In genomic region chr9:102615071-102615470, GRCm38 (mm10) we compare ENCODE assay signal across 27 mouse cellular contexts. TPM values are rescaled to one million over a fixed set of nuclear protein-coding genes. Genes with fewer than 3 reads are reported as not detected.
A peak's percentile ranks its signal among the peaks of the same experiment; 100 is the strongest.
DNase-seq lines count a peak whose midpoint lies in the region; ATAC-seq and TF ChIP-seq lines count a peak whose summit lies in the region.
"Had no signal": no experiment of that assay in that cellular context is flagged by ENCODE, and none has a peak within 500 bp of the region (broad histone marks: within the 10 kb centered on the region; RNA-seq: fewer than 3 reads in every experiment).

No protein-coding gene starts in this region.

- H3K9me3 ChIP-seq in heart, embryonic 15.5 days (replicated peaks): no peaks in the 10 kb centered on the region
- no peaks in the 10 kb centered on the region for H3K9me3 ChIP-seq in CH12.LX (replicated peaks; ENCODE audit: low read length)
- H3K9me3 ChIP-seq in midbrain, embryonic 15.5 days: no peaks in the 10 kb centered on the region
- H3K9me3 ChIP-seq: embryonic facial prominence, embryonic 12.5 days; forebrain, embryonic 15.5 days; G1E; hindbrain, embryonic 12.5 days; limb, embryonic 12.5 days; liver, embryonic 15.5 days; lung, embryonic 15.5 days; midbrain, embryonic 13.5 days; neural tube, embryonic 12.5 days had no signal

- TF ChIP-seq EP300 in CH12.LX (IDR thresholded peaks at IDR 0.05; ENCODE audit: low read length): no peak

- H3K9ac ChIP-seq in heart, embryonic 15.5 days: no peak overlapping the region
- no peak overlapping the region for H3K9ac ChIP-seq in CH12.LX (ENCODE audit: insufficient read depth, low read depth)
- no peak overlapping the region for H3K9ac ChIP-seq in midbrain, embryonic 15.5 days
- H3K9ac ChIP-seq: embryonic facial prominence, embryonic 12.5 days; forebrain, embryonic 15.5 days; hindbrain, embryonic 12.5 days; limb, embryonic 12.5 days; liver, embryonic 15.5 days; lung, embryonic 15.5 days; midbrain, embryonic 13.5 days; neural tube, embryonic 12.5 days had no signal

- no peak overlapping the region for H3K4me3 ChIP-seq in heart, embryonic 15.5 days
- H3K4me3 ChIP-seq in CH12.LX (replicated peaks in 1 of 3; ENCODE audit: low read depth in 2 of 3, low read length in 2 of 3, poor library complexity in 1 of 3): no peak overlapping the region
- no peak overlapping the region for H3K4me3 ChIP-seq in midbrain, embryonic 15.5 days
- H3K4me3 ChIP-seq: embryonic facial prominence, embryonic 12.5 days; forebrain, embryonic 15.5 days; gastrocnemius, adult 2 months; hindbrain, embryonic 12.5 days; limb, embryonic 12.5 days; liver, embryonic 15.5 days; lung, embryonic 15.5 days; midbrain, embryonic 13.5 days; myocyte; neural tube, embryonic 12.5 days had no signal

- peak; percentile 39; the same call in 1 of the 2 replicates for ATAC-seq in heart, embryonic 15.5 days (replicated peaks; ENCODE audit: insufficient number of reproducible peaks, insufficient read depth, low FRiP score, low read depth)
- ATAC-seq in megakaryocyte, adult 5-6 weeks (ENCODE audit: poor library complexity, severe bottlenecking): peak; percentile 97
- no peak for ATAC-seq in midbrain, embryonic 15.5 days (replicated peaks)
- ATAC-seq: forebrain, embryonic 15.5 days; hindbrain, postnatal 0 days; midbrain, embryonic 13.5 days had no signal

- TF ChIP-seq RAD21 in CH12.LX (IDR thresholded peaks at IDR 0.05; ENCODE audit: low read depth, low read length): no peak

- dilution Hi-C loops in CH12.LX (cut with MboI; ENCODE audit: extremely low pct_ligation_motif_present, extremely low pct_unique_long_range_greater_than_20kb, low sequenced_read_pairs): no loop called here

- no peak for TF ChIP-seq CTCF in CH12.LX (conservative IDR thresholded peaks at IDR 0.05 in 1 of 2, IDR thresholded peaks at IDR 0.05 in 1 of 2; ENCODE audit: low read depth in 2 of 2, low read length in 2 of 2)

- no peaks in the 10 kb centered on the region for H3K27me3 ChIP-seq in heart, embryonic 15.5 days
- no peaks in the 10 kb centered on the region for H3K27me3 ChIP-seq in CH12.LX (replicated peaks)
- no peaks in the 10 kb centered on the region for H3K27me3 ChIP-seq in midbrain, embryonic 15.5 days (replicated peaks)
- H3K27me3 ChIP-seq: embryonic facial prominence, embryonic 12.5 days; forebrain, embryonic 15.5 days; hindbrain, embryonic 12.5 days; limb, embryonic 12.5 days; liver, embryonic 15.5 days; lung, embryonic 15.5 days; midbrain, embryonic 13.5 days; neural tube, embryonic 12.5 days had no signal

- 28% methylated on average over 3 of the region's 3 CpGs for WGBS in heart, embryonic 15.5 days
- 93% methylated on average over 3 of the region's 3 CpGs for WGBS in midbrain, embryonic 15.5 days

- intact Hi-C loops in heart, postnatal 25 days (cut with DNase I): no loop called here

- DNase-seq in heart, postnatal 25 days (ENCODE audit: low spot score): no peak
- DNase-seq in A20 (ENCODE audit: low read depth, low spot score): peak; percentile 39
- DNase-seq in CH12.LX (ENCODE audit: extremely low read depth): no peak
- no peak for DNase-seq in embryo, embryonic 11 days
- DNase-seq: adrenal gland, adult 8-10 months; cerebellum, adult 8-10 months; cerebellum, postnatal 25 days; gastrocnemius, adult 2 months; gastrocnemius, postnatal 36 days; kidney, adult 11 months; kidney, postnatal 14 days; layer of hippocampus, adult 9-11 months; thymus, postnatal 4 days had no signal

- no peaks in the 10 kb centered on the region for H3K79me2 ChIP-seq in CH12.LX (replicated peaks; ENCODE audit: control insufficient read depth, extremely low read depth, insufficient read depth, poor library complexity, severe bottlenecking)

- no peak overlapping the region for H3K4me2 ChIP-seq in heart, embryonic 15.5 days
- H3K4me2 ChIP-seq in CH12.LX (ENCODE audit: insufficient read depth, low read depth, poor library complexity, severe bottlenecking): no peak overlapping the region
- no peak overlapping the region for H3K4me2 ChIP-seq in midbrain, embryonic 15.5 days
- H3K4me2 ChIP-seq: embryonic facial prominence, embryonic 12.5 days; forebrain, embryonic 15.5 days; hindbrain, embryonic 12.5 days; limb, embryonic 12.5 days; liver, embryonic 15.5 days; lung, embryonic 15.5 days; midbrain, embryonic 13.5 days; neural tube, embryonic 12.5 days had no signal

- peak overlapping the region; percentile 65 for H3K27ac ChIP-seq in heart, embryonic 15.5 days
- 0 out of 2 replicates have a peak overlapping the region, but pooled peaks have one; percentile 28 for H3K27ac ChIP-seq in CH12.LX (ENCODE audit: insufficient read depth, low read depth)
- H3K27ac ChIP-seq in midbrain, embryonic 15.5 days: no peak overlapping the region
- H3K27ac ChIP-seq: embryonic facial prominence, embryonic 12.5 days; forebrain, embryonic 15.5 days; gastrocnemius, adult 2 months; hindbrain, embryonic 12.5 days; hindbrain, postnatal 0 days; limb, embryonic 12.5 days; liver, embryonic 15.5 days; lung, embryonic 15.5 days; midbrain, embryonic 13.5 days; neural tube, embryonic 12.5 days had no signal

- H3K36me3 ChIP-seq in heart, embryonic 15.5 days: peaks cover 34% of the 10 kb centered on the region
- peaks cover 21 to 54% of the 10 kb centered on the region in 2 experiments for H3K36me3 ChIP-seq in CH12.LX (replicated peaks in 1 of 2; ENCODE audit: control insufficient read depth in 1 of 2, insufficient read depth in 1 of 2, low read length in 1 of 2)
- 0 out of 2 replicates have a peak, but pooled peaks cover 4% of the 10 kb centered on the region for H3K36me3 ChIP-seq in midbrain, embryonic 15.5 days (replicated peaks)

- no peak for TF ChIP-seq POLR2A in CH12.LX (IDR thresholded peaks at IDR 0.05; ENCODE audit: low read depth, low read length)

- in situ Hi-C loops in CH12.LX (cut with MboI; ENCODE audit: low pct_ligation_motif_present, low pct_unique_long_range_greater_than_20kb, low sequenced_read_pairs): no loop called here

- H3K4me1 ChIP-seq in heart, embryonic 15.5 days (replicated peaks): peaks cover 28% of the 10 kb centered on the region
- H3K4me1 ChIP-seq in CH12.LX (ENCODE audit: control insufficient read depth in 1 of 2, insufficient read depth in 2 of 2): peaks cover 0 to 59% of the 10 kb centered on the region in 2 experiments; a peak in 2 of 4 replicates
- no peaks in the 10 kb centered on the region for H3K4me1 ChIP-seq in midbrain, embryonic 15.5 days
- H3K4me1 ChIP-seq: embryonic facial prominence, embryonic 12.5 days; forebrain, embryonic 15.5 days; hindbrain, embryonic 12.5 days; limb, embryonic 12.5 days; liver, embryonic 15.5 days; lung, embryonic 15.5 days; midbrain, embryonic 13.5 days; neural tube, embryonic 12.5 days had no signal

TF ChIP-seq in CH12.LX, 34 proteins besides CTCF, POLR2A, EP300 and RAD21:
- no peak for TF ChIP-seq ZC3H11A (IDR thresholded peaks at IDR 0.05; ENCODE audit: low read depth, low read length)
- TF ChIP-seq MAFK (IDR thresholded peaks at IDR 0.05; ENCODE audit: insufficient replicate concordance, low read length): no peak
- TF ChIP-seq NELFE (IDR thresholded peaks at IDR 0.05; ENCODE audit: low read depth, low read length): no peak
- no peak for TF ChIP-seq CHD1 (IDR thresholded peaks at IDR 0.05; ENCODE audit: low read depth, low read length)
- TF ChIP-seq POLR2AphosphoS2 (IDR thresholded peaks at IDR 0.05; ENCODE audit: low read depth, low read length): no peak
- TF ChIP-seq ELF1 (IDR thresholded peaks at IDR 0.05; ENCODE audit: low read depth, low read length): no peak
- TF ChIP-seq HCFC1 (IDR thresholded peaks at IDR 0.05; ENCODE audit: low read depth, low read length): no peak
- TF ChIP-seq ZMIZ1 (IDR thresholded peaks at IDR 0.05; ENCODE audit: low read depth, low read length): no peak
- TF ChIP-seq MAZ (IDR thresholded peaks at IDR 0.05; ENCODE audit: low read depth, low read length): no peak
- TF ChIP-seq KAT2A (IDR thresholded peaks at IDR 0.05; ENCODE audit: insufficient replicate concordance, low read length): no peak
- TF ChIP-seq JUN (IDR thresholded peaks at IDR 0.05; ENCODE audit: insufficient read depth, low read depth, low read length): no peak
- no peak for TF ChIP-seq TCF12 (IDR thresholded peaks at IDR 0.05; ENCODE audit: low read depth, low read length)
- no peak for TF ChIP-seq ZNF384 (IDR thresholded peaks at IDR 0.05; ENCODE audit: low read depth, low read length)
- TF ChIP-seq GABPA (IDR thresholded peaks at IDR 0.05; ENCODE audit: insufficient replicate concordance, low read depth, low read length): no peak
- TF ChIP-seq NRF1 (IDR thresholded peaks at IDR 0.05; ENCODE audit: low read depth, low read length): no peak
- no peak for TF ChIP-seq MXI1 (IDR thresholded peaks at IDR 0.05; ENCODE audit: low read depth, low read length)
- TF ChIP-seq PAX5 (IDR thresholded peaks at IDR 0.05; ENCODE audit: low read length): no peak
- no peak for TF ChIP-seq ZKSCAN1 (IDR thresholded peaks at IDR 0.05; ENCODE audit: borderline replicate concordance, low read depth, low read length)

RNA-seq across cellular contexts. Expression of gene Anapc13, which starts 11.0 kb away (rescaled TPM):
- polyA plus RNA-seq in heart, embryonic 15.5 days (2015; fragmentation: Nextera tagmentation; extraction: Ambion mirVana): 216 and 286 TPM in 2 replicates
- total RNA-seq in heart, postnatal 25 days (2021): 100 to 1,000 TPM; 309 to 316 TPM
- total RNA-seq in CH12.LX (2012; rRNA removed): 62.6 and 64.5 TPM in 2 replicates
- 20.8 and 27.2 TPM in 2 replicates for total RNA-seq in CH12.LX (2014; rRNA removed)
- 87.4 and 102 TPM in 2 replicates for polyA plus RNA-seq in CH12.LX (2012; ENCODE audit: insufficient read length, low read depth)
- total RNA-seq in megakaryocyte, adult 5-6 weeks (2015): 115 and 117 TPM in 2 replicates
- total RNA-seq in megakaryocyte, adult 5-6 weeks (2017): 106 and 119 TPM in 2 replicates
- 135 and 137 TPM in 2 replicates for polyA plus RNA-seq in midbrain, embryonic 15.5 days (2015; fragmentation: Nextera tagmentation; extraction: Ambion mirVana)

RNA-seq across cellular contexts. Expression of gene Cep63, which starts 11.3 kb away (rescaled TPM):
- 49.5 and 50.2 TPM in 2 replicates for polyA plus RNA-seq in heart, embryonic 15.5 days (2015; fragmentation: Nextera tagmentation; extraction: Ambion mirVana)
- 10 to 100 TPM; 44.2 to 46.0 TPM for total RNA-seq in heart, postnatal 25 days (2021)
- 18.7 and 24.8 TPM in 2 replicates for total RNA-seq in CH12.LX (2012; rRNA removed)
- 27.3 and 34.9 TPM in 2 replicates for total RNA-seq in CH12.LX (2014; rRNA removed)
- 45.6 and 62.4 TPM in 2 replicates for polyA plus RNA-seq in CH12.LX (2012; ENCODE audit: insufficient read length, low read depth)
- total RNA-seq in megakaryocyte, adult 5-6 weeks (2015): 26.7 and 30.0 TPM in 2 replicates
- 28.0 and 39.0 TPM in 2 replicates for total RNA-seq in megakaryocyte, adult 5-6 weeks (2017)
- 38.9 and 42.2 TPM in 2 replicates for polyA plus RNA-seq in midbrain, embryonic 15.5 days (2015; fragmentation: Nextera tagmentation; extraction: Ambion mirVana)
